In genomic region chr5:35116002-35116401, GRCm38 (mm10) we compare ENCODE assay signal across 24 mouse cellular contexts. TPM values are rescaled to one million over a fixed set of nuclear protein-coding genes. Genes with fewer than 3 reads are reported as not detected.
A peak's percentile ranks its signal among the peaks of the same experiment; 100 is the strongest.
DNase-seq lines count a peak whose midpoint lies in the region; ATAC-seq and TF ChIP-seq lines count a peak whose summit lies in the region.
"Had no signal": no experiment of that assay in that cellular context is flagged by ENCODE, and none has a peak within 500 bp of the region (broad histone marks: within the 10 kb centered on the region; RNA-seq: fewer than 3 reads in every experiment).

No protein-coding gene starts in this region.

- peak; percentile 51; the same call in 1 of the 2 replicates for ATAC-seq in liver, embryonic 11.5 days (replicated peaks; ENCODE audit: low FRiP score)
- no peak for ATAC-seq in liver, postnatal 0 days
- ATAC-seq in liver, embryonic 13.5 days (ENCODE audit: low read depth): peak; percentile 60
- ATAC-seq in liver, embryonic 15.5 days (ENCODE audit: insufficient read depth): no peak
- no peak for ATAC-seq in forebrain, embryonic 12.5 days (ENCODE audit: low FRiP score)
- ATAC-seq: activated CD4-positive, CD25-positive, alpha-beta regulatory T cell, adult 4 months; CD4-positive, CD25-positive, alpha-beta regulatory T cell, adult 4 months; forebrain, embryonic 14.5 days; forebrain, embryonic 16.5 days; Patski had no signal

- no peak for TF ChIP-seq EP300 in liver, postnatal 0 days (IDR thresholded peaks at IDR 0.05; ENCODE audit: low read depth)

- no peak for TF ChIP-seq CTCF in liver, postnatal 0 days (IDR thresholded peaks at IDR 0.05; ENCODE audit: low read depth)

- no peaks in the 10 kb centered on the region; the same call in 1 of the 2 replicates for H3K4me1 ChIP-seq in liver, embryonic 11.5 days (replicated peaks; ENCODE audit: control insufficient read depth, insufficient read depth, low read length)
- no peaks in the 10 kb centered on the region for H3K4me1 ChIP-seq in liver, postnatal 0 days (ENCODE audit: insufficient read depth)
- H3K4me1 ChIP-seq in liver, embryonic 13.5 days (replicated peaks): peaks cover 22% of the 10 kb centered on the region
- H3K4me1 ChIP-seq in liver, embryonic 15.5 days (replicated peaks): peaks cover 21% of the 10 kb centered on the region
- no peaks in the 10 kb centered on the region for H3K4me1 ChIP-seq in forebrain, embryonic 12.5 days

- no peak overlapping the region for H3K4me3 ChIP-seq in liver, embryonic 11.5 days (ENCODE audit: low read depth, low read length)
- no peak overlapping the region for H3K4me3 ChIP-seq in liver, postnatal 0 days (ENCODE audit: low read depth, low read length)
- no peak overlapping the region for H3K4me3 ChIP-seq in liver, embryonic 13.5 days (replicated peaks)
- H3K4me3 ChIP-seq in liver, embryonic 15.5 days (replicated peaks): no peak overlapping the region
- H3K4me3 ChIP-seq in forebrain, embryonic 12.5 days (replicated peaks): no peak overlapping the region
- H3K4me3 ChIP-seq: embryonic facial prominence, embryonic 10.5 days; embryonic facial prominence, embryonic 12.5 days had no signal

- no peak for DNase-seq in liver, embryonic 11.5 days (ENCODE audit: low spot score)
- DNase-seq in liver, postnatal 0 days: no peak
- DNase-seq in liver, embryonic 13.5 days: no peak
- DNase-seq in right cerebral cortex, postnatal 14 days: no peak
- DNase-seq: adrenal gland, adult 8-10 months; adrenal gland, postnatal 14 days; adrenal gland, postnatal 36 days; B cell, adult 2 months; cerebellum, adult 11-12 months; cerebellum, adult 2 months; cerebellum, adult 9-10 months; cerebellum, postnatal 10 days; cerebellum, postnatal 25 days had no signal

- no peaks in the 10 kb centered on the region for H3K9me3 ChIP-seq in liver, embryonic 11.5 days (ENCODE audit: control insufficient read depth, low read length)
- H3K9me3 ChIP-seq in liver, postnatal 0 days (ENCODE audit: low read length): no peaks in the 10 kb centered on the region
- no peaks in the 10 kb centered on the region for H3K9me3 ChIP-seq in liver, embryonic 13.5 days (replicated peaks)
- H3K9me3 ChIP-seq in liver, embryonic 15.5 days (replicated peaks): no peaks in the 10 kb centered on the region
- H3K9me3 ChIP-seq in forebrain, embryonic 12.5 days: no peaks in the 10 kb centered on the region
- H3K9me3 ChIP-seq: embryonic facial prominence, embryonic 10.5 days; embryonic facial prominence, embryonic 12.5 days; G1E had no signal

- WGBS in liver, embryonic 11.5 days: 63% methylated on average over 3 of the region's 3 CpGs
- 60% methylated on average over 3 of the region's 3 CpGs for WGBS in liver, postnatal 0 days (ENCODE audit: insufficient replicate concordance)
- WGBS in liver, embryonic 13.5 days (ENCODE audit: insufficient replicate concordance): 58% methylated on average over 3 of the region's 3 CpGs
- 50% methylated on average over 3 of the region's 3 CpGs for WGBS in liver, embryonic 15.5 days (ENCODE audit: insufficient replicate concordance)
- 82% methylated on average over 3 of the region's 3 CpGs for WGBS in forebrain, embryonic 12.5 days

- peaks cover 7% of the 10 kb centered on the region; the same call in 1 of the 2 replicates for H3K27me3 ChIP-seq in liver, embryonic 11.5 days (replicated peaks; ENCODE audit: control insufficient read depth, insufficient read depth, low read length)
- H3K27me3 ChIP-seq in liver, postnatal 0 days (ENCODE audit: insufficient read depth, low read length): no peaks in the 10 kb centered on the region
- H3K27me3 ChIP-seq in liver, embryonic 13.5 days: 0 out of 2 replicates have a peak, but pooled peaks cover 16% of the 10 kb centered on the region
- H3K27me3 ChIP-seq in liver, embryonic 15.5 days: peaks cover 31% of the 10 kb centered on the region
- H3K27me3 ChIP-seq in forebrain, embryonic 12.5 days: no peaks in the 10 kb centered on the region
- H3K27me3 ChIP-seq: embryonic facial prominence, embryonic 12.5 days had no signal

- no peak overlapping the region for H3K27ac ChIP-seq in liver, embryonic 11.5 days (ENCODE audit: low read depth, low read length)
- no peak overlapping the region for H3K27ac ChIP-seq in liver, postnatal 0 days (ENCODE audit: low read depth)
- H3K27ac ChIP-seq in liver, embryonic 13.5 days: peak overlapping the region; percentile 29; the same call in 1 of the 2 replicates
- H3K27ac ChIP-seq in liver, embryonic 15.5 days (replicated peaks): no peak overlapping the region; the same call in 1 of the 2 replicates
- no peak overlapping the region for H3K27ac ChIP-seq in forebrain, embryonic 12.5 days
- H3K27ac ChIP-seq: embryonic facial prominence, embryonic 10.5 days; embryonic facial prominence, embryonic 12.5 days had no signal

- H3K9ac ChIP-seq in liver, embryonic 11.5 days (ENCODE audit: low read depth, low read length): no peak overlapping the region
- no peak overlapping the region for H3K9ac ChIP-seq in liver, postnatal 0 days (replicated peaks)
- peak overlapping the region; percentile 3; the same call in 1 of the 2 replicates for H3K9ac ChIP-seq in liver, embryonic 13.5 days
- H3K9ac ChIP-seq in liver, embryonic 15.5 days: no peak overlapping the region
- no peak overlapping the region for H3K9ac ChIP-seq in forebrain, embryonic 12.5 days
- H3K9ac ChIP-seq: embryonic facial prominence, embryonic 12.5 days had no signal

- no peak overlapping the region for H3K4me2 ChIP-seq in liver, embryonic 11.5 days
- no peak overlapping the region for H3K4me2 ChIP-seq in liver, postnatal 0 days (ENCODE audit: low read depth, low read length)
- H3K4me2 ChIP-seq in liver, embryonic 13.5 days: peak overlapping the region; percentile 35
- peak overlapping the region; percentile 26; the same call in 1 of the 2 replicates for H3K4me2 ChIP-seq in liver, embryonic 15.5 days
- no peak overlapping the region for H3K4me2 ChIP-seq in forebrain, embryonic 12.5 days
- H3K4me2 ChIP-seq: embryonic facial prominence, embryonic 12.5 days had no signal

- H3K36me3 ChIP-seq in liver, embryonic 11.5 days (ENCODE audit: control insufficient read depth, insufficient read depth, low read length): no peaks in the 10 kb centered on the region
- H3K36me3 ChIP-seq in liver, postnatal 0 days (replicated peaks; ENCODE audit: insufficient read depth, low read length): no peaks in the 10 kb centered on the region
- H3K36me3 ChIP-seq in liver, embryonic 13.5 days: no peaks in the 10 kb centered on the region
- H3K36me3 ChIP-seq in liver, embryonic 15.5 days (replicated peaks): no peaks in the 10 kb centered on the region
- no peaks in the 10 kb centered on the region for H3K36me3 ChIP-seq in forebrain, embryonic 12.5 days (replicated peaks)
- H3K36me3 ChIP-seq: embryonic facial prominence, embryonic 10.5 days; embryonic facial prominence, embryonic 12.5 days; G1E had no signal

RNA-seq across cellular contexts. Expression of gene Lrpap1, which starts 10.4 kb away (rescaled TPM):
- polyA plus RNA-seq in liver, embryonic 11.5 days (2014; fragmentation: Nextera tagmentation; extraction: Ambion mirVana): 97.9 and 103 TPM in 2 replicates
- polyA plus RNA-seq in liver, postnatal 0 days (2015; fragmentation: Nextera tagmentation; extraction: Ambion mirVana): 48.8 and 56.4 TPM in 2 replicates
- polyA plus RNA-seq in liver, embryonic 13.5 days (2015; fragmentation: Nextera tagmentation; extraction: Ambion mirVana): 64.0 and 76.5 TPM in 2 replicates
- polyA plus RNA-seq in liver, embryonic 15.5 days (2015; fragmentation: Nextera tagmentation; extraction: Ambion mirVana): 77.9 and 82.8 TPM in 2 replicates
- 94.7 and 96.2 TPM in 2 replicates for polyA plus RNA-seq in forebrain, embryonic 12.5 days (2016; fragmentation: Nextera tagmentation; extraction: Ambion mirVana)

RNA-seq across cellular contexts. Expression of gene Dok7, which starts 59.4 kb away (rescaled TPM):
- 0.08 and 0.29 TPM in 2 replicates for polyA plus RNA-seq in liver, embryonic 11.5 days (2014; fragmentation: Nextera tagmentation; extraction: Ambion mirVana)
- polyA plus RNA-seq in liver, postnatal 0 days (2015; fragmentation: Nextera tagmentation; extraction: Ambion mirVana): 0.05 and 0.06 TPM in 2 replicates
- polyA plus RNA-seq in liver, embryonic 13.5 days (2015; fragmentation: Nextera tagmentation; extraction: Ambion mirVana): 0.13 and 0.16 TPM in 2 replicates
- polyA plus RNA-seq in liver, embryonic 15.5 days (2015; fragmentation: Nextera tagmentation; extraction: Ambion mirVana): 0.15 and 0.22 TPM in 2 replicates
- polyA plus RNA-seq in forebrain, embryonic 12.5 days (2016; fragmentation: Nextera tagmentation; extraction: Ambion mirVana): 0.61 and 0.68 TPM in 2 replicates
- polyA plus RNA-seq: activated CD4-positive, CD25-positive, alpha-beta regulatory T cell, adult 4 months; CD4-positive, CD25-positive, alpha-beta regulatory T cell, adult 4 months; forebrain, embryonic 11.5 days; G1E had no signal

Comparison
In these comparisons a context has a peak if more than half of its experiments do, and no peak if none do; other contexts are left out.
1. ATAC-seq: peak in liver, embryonic 11.5 days (single experiment) and liver, embryonic 13.5 days (single experiment); none in liver, postnatal 0 days (single experiment), liver, embryonic 15.5 days (single experiment) and forebrain, embryonic 12.5 days (single experiment).
2. H3K4me2 ChIP-seq: peak in liver, embryonic 13.5 days (single experiment) and liver, embryonic 15.5 days (single experiment); none in liver, embryonic 11.5 days (single experiment), liver, postnatal 0 days (single experiment) and forebrain, embryonic 12.5 days (single experiment).